Mouse (Mus musculus) megakaryocyte-erythroid progenitor cell, adult 5-6 weeks (primary cell): ENCODE data around the gene Tlr2. TPM values are rescaled to one million over a fixed set of nuclear protein-coding genes. Genes with fewer than 3 reads are reported as not detected.

Experiments
- ATAC-seq: replicated peaks from 2 replicates; pipeline ENCODE4 v1.8.0; 2016; ENCODE audit warnings: mild to moderate bottlenecking, inconsistent platforms; ENCODE audit not compliant: severe bottlenecking, poor library complexity, low FRiP score, low TSS enrichment
- total RNA-seq, 2 experiments: library from RNA; stranded (forward) in 1 of 2; stranded (reverse) in 1 of 2; fragments of 200-1000, 215-1000 nt in 1 of 2; fragments of >200 nt in 1 of 2; fragmentation: Nextera tagmentation in 1 of 2; gene quantifications; 2 replicates each; pipeline ENCODE4 v1.2.3; 2014 to 2017

Gene Tlr2
- total RNA-seq, 2 experiments from 2014 or later = 0.19 TPM; not detected in 1

DNA sequence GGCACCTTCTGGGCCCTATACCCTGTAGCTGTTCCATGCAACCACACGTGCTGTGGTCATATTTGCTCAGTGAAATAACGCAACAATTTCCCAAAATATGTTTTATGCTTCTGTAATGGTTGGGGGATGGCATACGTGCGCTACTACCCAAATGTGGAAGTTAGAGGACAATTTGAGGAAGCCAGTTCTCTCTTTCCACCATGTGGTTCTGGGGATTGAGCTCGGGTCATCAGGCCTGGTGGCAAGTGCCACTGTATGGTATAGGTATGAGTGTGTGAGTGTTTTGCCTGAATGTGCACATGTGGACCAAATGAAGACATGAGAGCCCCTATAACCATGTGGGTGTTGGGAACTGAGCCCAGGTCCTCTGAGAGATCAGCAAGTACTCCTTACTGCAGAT lies 2.1 kb downstream of the Tlr2 start:
- no peak for ATAC-seq

DNA sequence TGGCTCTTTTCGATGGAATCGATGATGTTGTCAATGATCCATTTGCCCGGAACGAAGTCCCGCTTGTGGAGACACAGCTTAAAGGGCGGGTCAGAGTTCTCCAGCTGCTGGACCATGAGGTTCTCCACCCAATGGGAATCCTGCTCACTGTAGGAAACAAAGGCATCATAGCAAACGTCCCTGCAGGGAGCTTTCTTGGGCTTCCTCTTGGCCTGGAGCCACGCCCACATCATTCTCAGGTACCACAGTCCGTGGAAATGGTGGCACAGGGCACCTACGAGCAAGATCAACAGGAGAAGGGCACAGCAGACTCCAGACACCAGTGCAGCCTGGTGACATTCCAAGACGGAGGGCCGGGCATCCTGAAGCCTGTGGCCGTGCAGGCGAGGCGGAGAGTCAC lies 4.9 kb downstream of the Tlr2 start:
- ATAC-seq = no peak

DNA sequence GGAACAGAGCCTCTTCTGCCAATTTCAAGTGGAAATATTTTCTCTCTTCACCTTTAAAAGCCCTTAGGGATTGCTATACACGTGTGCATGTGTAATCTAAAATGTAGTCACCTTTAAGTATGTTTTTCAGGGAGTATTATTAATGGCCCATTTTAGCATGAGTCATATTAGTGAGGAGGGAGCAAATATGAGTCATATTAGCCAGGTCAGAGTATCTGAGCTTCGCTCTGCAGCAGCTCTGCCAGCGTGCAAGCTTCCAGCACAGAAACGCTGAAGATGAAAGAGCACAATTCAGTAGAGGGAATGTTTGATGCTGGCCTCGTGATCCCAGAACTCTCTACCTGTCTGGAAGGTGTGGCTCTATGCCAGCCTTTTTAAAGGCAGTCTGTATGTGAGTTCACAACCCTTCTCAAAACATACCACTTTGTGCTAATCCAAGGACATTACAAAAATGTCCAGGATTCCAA lies 13.4 kb downstream of the Tlr2 start:
- ATAC-seq = no peak

DNA sequence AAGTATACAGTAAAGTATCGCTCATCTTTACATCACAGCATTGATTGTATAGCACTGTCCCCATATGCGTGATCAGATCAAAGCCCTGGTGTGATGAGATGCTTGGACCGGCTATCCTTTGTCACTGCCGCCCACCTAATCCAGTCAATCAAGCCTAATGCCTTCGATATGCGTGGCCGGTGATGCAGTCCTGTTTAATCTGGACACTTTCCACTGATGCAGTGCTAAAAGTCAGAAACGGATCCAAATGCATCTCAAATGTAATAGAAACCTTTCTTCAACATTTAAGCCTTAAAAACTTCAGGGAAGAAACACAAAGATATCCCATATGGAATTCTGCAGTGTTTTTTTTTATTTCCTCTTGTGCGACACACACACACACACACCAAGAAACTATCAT lies 13.9 kb downstream of the Tlr2 start:
- ATAC-seq = no peak

DNA sequence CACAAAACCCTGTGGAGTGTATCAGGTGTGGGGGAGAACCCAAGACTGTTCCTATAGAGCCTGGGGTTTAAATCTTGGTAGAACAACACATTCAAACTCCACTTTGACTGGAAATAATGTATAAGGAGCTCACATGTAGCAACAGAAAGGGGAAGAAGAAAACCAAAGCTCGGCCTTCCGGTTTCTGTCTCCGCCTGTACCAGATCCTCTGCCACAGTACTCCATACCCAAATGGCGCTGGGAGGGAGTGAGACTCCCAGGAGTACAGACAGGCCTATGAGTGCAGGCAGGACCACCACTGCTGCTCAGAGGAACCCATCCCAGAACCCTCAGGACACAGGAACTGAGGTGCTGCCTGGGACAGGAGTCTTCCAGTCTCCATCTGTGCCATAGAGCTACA lies 17.8 kb downstream of the Tlr2 start:
- ATAC-seq = no peak

DNA sequence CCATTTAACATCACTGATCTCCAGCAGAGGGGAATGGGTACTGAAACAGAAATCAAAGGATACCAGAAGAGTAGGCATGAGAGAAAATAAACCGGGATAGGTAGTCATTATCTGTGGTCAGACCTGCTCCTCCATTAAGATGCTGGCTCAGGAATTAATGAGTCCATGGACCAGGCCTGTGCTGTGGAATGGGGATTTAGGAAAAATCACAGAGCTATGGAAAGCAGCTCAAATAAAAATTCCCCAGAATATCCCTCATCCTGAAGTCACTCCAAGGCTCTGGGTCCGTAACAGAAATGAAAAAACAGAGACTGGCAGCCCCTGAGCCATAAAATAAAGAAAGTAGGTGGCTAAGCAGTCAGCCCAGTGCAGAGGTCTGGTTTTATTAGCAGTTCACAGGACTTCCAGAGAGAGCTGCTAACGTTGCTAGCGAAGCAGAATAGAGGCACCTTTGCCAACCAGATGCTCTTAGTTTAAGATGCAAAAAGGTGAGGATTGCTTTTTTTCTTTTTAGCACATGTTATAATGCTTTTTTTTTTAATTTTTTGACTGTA lies 25.1 kb downstream of the Tlr2 start:
- ATAC-seq = no peak

DNA sequence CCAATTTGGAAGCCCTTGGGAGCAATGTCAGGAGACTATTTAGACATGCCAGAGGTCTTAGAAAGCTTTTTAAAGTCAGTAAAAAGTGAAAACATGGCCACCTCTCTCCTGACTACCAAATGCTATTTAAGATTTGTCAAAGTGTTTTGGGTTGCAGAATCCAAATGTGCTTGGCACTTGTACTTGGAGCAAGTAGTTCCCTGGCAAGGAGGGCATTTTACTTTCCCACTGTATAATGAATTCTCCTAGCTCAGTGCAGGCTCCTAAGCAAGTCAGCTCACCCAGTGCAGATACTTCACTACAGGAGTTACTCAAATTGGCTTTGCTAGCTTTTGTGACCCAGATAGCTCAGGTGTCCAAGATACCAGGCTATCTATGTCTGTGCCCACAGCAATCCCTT lies 28.7 kb downstream of the Tlr2 start:
- no peak for ATAC-seq

DNA sequence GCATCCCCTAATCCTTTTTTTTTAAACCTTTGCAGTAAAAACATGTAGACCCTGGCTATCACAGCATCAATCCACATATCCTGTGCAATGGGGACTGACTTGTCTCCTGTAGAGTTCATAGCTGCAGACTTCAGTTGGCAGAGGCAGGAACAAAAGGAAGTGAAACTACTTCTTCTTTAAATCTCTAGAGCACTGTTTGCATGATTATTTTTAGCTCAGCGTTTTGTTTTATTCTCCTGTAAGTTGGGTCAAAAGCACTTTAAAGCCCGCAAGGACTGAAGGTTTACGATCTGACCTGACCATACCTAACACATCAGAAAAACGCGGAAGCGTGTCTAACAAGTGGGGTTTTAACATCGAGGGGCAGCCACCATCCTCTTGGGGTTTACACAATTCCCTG lies 29.6 kb downstream of the Tlr2 start:
- ATAC-seq = no peak

DNA sequence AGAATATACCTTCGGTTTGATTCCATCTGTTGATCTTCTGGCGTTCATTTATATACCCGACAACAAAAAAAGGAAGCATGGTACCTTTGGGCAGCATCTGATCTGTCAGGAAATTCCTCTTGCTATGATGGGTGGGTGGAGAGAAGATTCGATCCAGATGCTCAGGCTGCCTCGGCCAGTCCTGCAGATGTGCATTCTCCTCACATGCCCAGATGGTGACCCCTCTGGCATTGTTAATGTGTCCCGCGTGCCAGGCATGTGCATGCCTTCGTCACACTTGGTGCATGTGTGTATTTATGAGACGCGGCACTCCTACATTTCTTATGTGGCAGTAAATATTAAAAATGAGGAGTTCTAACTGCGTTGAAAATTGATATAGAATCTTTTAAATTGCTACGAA lies 33.1 kb downstream of the Tlr2 start:
- ATAC-seq = no peak

DNA sequence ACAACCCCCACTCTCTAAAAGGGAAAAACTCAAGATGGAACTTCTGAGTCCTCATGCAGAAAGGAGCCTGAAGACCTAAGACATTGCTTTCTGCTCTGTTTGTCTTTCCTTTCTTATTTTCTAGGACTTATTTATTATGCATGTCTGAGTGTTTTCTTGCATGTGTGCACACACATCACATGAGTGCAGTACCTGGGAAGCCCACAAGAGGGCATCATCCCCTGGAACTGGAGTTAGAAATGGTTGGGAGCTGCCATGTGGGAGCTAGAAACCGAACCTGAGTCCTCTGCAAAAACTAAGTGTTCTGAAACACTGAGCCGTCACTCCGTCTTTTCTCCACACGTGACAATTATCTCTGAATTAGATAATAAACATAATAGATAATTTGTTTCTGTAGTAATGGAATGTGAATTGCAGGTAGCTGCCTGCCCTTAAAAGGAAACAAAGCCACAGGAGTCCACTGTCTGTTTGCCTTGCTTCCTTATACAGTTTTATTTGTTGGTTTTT lies 39.9 kb downstream of the Tlr2 start:
- no peak for ATAC-seq

DNA sequence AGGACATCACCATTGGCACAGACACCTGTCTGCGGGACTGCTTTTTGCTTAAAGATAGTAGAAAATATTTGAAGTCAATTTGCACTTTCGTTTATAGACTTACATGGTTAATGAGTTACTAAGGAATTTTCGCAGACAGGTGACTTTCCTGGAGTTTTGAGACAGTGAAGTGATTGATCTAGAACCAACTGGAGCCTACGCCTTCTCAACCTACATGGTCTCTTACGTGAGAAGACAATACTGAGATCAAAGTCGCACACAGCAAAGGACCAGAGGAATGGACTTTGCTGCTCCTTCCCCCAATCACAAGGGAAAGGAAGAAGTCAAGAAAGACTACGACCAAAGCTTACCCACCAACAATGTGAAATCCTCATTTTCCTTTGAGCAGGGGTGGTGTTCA lies 42.1 kb downstream of the Tlr2 start:
- no peak for ATAC-seq

DNA sequence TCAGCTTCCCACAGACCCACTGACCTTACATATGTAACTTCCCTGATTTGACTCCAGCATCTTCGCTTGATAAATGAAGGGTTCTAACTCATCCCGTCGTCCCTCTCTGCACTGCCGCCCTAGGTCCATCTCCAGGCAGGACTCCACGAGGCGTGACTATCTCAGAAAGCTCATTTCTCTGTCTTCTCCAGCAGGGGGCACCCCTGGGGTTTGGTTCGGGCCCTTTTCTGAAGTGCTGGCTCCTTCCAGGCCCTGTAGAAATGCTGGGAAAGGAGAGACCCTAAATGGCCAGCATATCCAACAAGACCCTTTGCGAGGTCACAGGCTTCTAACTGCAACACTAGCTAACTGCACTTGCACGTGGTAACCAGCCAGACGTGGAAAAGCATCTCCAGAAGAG lies 43.7 kb downstream of the Tlr2 start:
- peak; percentile 93 for ATAC-seq

DNA sequence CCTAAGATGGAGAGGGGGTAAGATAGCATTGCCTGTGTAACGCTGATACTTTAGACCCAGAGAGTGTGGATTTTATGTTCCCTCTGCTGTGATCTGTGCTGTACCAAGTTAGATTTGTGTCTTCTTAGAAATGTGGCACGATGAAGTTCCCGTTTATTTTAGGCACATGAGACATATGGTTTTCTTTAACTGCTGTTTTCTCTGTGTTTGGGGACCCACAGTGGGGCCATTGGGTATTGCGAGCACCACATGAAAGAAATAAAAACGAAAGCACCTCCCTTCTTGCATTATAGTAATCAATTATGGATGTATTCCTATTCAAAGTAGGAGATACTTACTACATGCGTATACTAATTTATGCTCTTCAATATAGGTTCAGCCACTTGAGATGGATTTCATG lies 44.5 kb downstream of the Tlr2 start:
- ATAC-seq = no peak

DNA sequence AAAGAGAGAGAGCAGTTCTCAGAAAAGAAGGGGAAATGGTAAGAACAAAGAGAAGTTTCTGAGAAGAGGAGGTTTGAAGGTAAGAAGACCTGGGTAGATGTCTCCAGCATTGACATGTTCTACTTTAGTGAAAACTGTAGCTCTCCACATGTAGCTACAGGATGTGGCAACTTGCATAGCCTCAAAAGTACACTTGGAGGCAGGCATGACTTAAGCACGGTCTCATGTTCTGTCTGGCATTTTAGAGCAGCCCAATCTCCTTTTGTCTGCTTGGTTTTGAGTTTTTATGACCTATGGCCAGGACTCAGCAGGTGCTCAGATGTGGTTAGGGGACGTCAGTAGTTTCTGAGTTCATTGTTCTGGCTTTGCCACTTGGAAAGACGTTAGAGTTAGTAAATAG lies 50.1 kb downstream of the Tlr2 start:
- no peak for ATAC-seq

DNA sequence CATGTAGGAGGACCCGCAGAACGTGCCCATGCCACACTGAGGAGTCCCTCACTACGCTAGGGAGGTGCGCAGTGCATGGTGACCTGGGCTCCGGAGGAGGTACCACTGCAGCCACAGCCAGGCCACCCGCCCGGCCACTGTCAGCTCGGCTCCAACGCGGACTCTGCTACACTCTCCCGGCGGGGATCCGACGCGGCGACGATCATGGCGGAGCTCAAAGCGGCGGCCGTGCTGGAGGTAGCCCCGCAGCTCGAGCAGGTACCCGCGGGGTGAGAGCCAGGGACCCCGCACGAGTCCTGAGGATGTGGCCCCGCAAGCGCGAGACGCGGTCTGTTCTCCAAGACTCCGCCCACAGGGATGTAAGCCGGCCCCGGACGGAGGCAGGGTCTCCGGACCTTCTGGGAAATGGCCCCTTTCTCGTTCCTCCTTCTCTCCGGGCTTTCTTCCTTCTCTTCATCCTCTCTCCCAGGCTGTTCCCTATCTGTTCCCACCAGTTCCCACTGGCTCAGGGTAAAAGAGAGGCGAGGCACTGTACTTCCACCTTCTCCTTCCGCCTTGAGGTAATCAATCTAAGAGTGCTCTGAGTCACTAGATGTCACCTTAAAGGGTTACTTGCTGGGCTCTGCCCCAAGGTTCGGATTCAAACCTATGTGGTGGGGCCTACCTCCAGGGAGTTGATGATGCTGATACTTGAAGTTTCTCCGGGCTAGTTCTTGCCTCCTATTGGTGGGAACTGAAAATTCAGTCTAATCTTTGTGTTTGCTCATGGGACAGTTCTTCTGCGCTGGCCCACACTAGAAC lies 51.7 kb downstream of the Tlr2 start:
- ATAC-seq = no peak; the same call in 1 of the 2 replicates

DNA sequence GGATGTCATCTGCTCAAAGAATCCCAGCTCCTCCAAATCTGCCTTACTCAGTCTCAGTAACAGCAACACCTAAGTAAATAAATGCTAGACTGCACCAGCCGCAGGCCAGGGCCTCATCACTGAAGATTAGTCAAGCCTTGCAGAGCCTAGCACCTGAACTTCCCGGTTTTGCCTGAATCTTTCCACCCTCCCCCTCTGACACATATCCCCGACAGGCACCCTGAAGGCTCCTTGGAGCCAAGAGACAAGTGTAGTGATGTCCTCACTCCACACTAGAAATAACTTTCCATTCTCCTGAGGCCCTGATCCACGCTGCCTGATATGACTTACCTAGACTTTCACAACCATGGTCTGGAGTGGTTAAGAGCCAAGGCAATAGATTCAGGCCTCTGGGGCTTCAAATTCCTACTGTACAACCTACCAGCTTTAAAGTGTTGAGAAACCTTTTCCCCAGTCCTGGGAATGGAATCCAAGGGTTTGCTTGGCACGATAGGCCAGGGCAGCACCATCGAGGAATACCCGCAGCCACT lies 53.7 kb downstream of the Tlr2 start:
- no peak for ATAC-seq

DNA sequence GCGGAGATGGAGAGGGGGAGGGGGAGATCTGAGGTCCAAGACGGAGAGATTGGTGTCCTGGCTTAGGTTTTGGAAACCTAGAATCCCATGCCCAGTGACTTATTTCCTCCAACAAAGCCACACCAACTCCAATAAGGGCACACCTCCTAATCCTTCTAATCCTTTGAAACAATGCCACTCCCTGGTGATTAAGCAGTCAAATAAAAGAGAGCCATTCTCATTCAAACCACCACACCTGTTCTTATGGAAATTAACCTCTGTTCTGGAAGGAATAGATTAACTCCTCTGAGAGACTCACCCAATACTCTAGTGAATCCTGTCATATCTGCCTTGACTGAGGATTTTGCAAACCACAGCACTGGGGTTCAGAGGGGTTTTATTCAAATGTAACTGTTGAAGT lies 54.5 kb downstream of the Tlr2 start:
- ATAC-seq = no peak
